Mouse (Mus musculus): ENCODE results near the gene Stim2. TPM values are rescaled to one million over a fixed set of nuclear protein-coding genes. Genes with fewer than 3 reads are reported as not detected.

Stim2 gene
- polyA plus RNA-seq, 1 experiment, result 15.3 TPM

- H3K79me3 ChIP-seq (ENCODE audit: low read depth), result no peaks in the 10 kb centered on the region
- peaks cover 47% of the 10 kb centered on the region for H3K27me3 ChIP-seq (ENCODE audit: control insufficient read depth, insufficient read depth, insufficient read length)
- H3K4me3 ChIP-seq (ENCODE audit: insufficient read depth, poor library complexity, severe bottlenecking), result no peak overlapping the region
- H3K36me3 ChIP-seq (ENCODE audit: control insufficient read depth, insufficient read depth), result no peaks in the 10 kb centered on the region
- no peaks in the 10 kb centered on the region for H3K79me2 ChIP-seq (ENCODE audit: control insufficient read depth, insufficient read depth)
- H3ac ChIP-seq (ENCODE audit: control insufficient read depth, insufficient read length, low read depth), result no peak overlapping the region
- TF ChIP-seq MYOG (IDR thresholded peaks at IDR 0.05; ENCODE audit: control insufficient read depth, extremely low read depth, insufficient read length), result no peak
- TF ChIP-seq CTCF (IDR thresholded peaks at IDR 0.05; ENCODE audit: control insufficient read depth, insufficient read depth, insufficient read length), result no peak
- no peak for TF ChIP-seq USF1 (IDR thresholded peaks at IDR 0.05; ENCODE audit: low read depth)
- TF ChIP-seq FOSL1 (IDR thresholded peaks at IDR 0.05; ENCODE audit: insufficient read depth, low read length, poor library complexity, severe bottlenecking), result no peak
- TF ChIP-seq MAX (IDR thresholded peaks at IDR 0.05), result no peak
- no peak for TF ChIP-seq CEBPB (IDR thresholded peaks at IDR 0.05; ENCODE audit: low read depth)
- TF ChIP-seq MYOD1 (IDR thresholded peaks at IDR 0.05; ENCODE audit: control insufficient read depth, insufficient read length, low read depth), result no peak
These were observed 161.0 kb downstream of the Stim2 start for GRCm38 (mm10) chr5:54159156-54159793.

GRCm38 (mm10) chr5:54160561-54160960 lies 162.3 kb downstream of the Stim2 start:
- H3K79me3 ChIP-seq (ENCODE audit: low read depth), result no peaks in the 10 kb centered on the region
- no peak overlapping the region for H3K4me3 ChIP-seq (ENCODE audit: insufficient read depth, poor library complexity, severe bottlenecking)
- peaks cover 47% of the 10 kb centered on the region for H3K27me3 ChIP-seq (ENCODE audit: control insufficient read depth, insufficient read depth, insufficient read length)
- H3K79me2 ChIP-seq (ENCODE audit: control insufficient read depth, insufficient read depth), result no peaks in the 10 kb centered on the region
- TF ChIP-seq MYOG (IDR thresholded peaks at IDR 0.05; ENCODE audit: control insufficient read depth, extremely low read depth, insufficient read length) (no peak), USF1 (IDR thresholded peaks at IDR 0.05; ENCODE audit: low read depth) (no peak), CTCF (IDR thresholded peaks at IDR 0.05; ENCODE audit: control insufficient read depth, insufficient read depth, insufficient read length) (no peak), MYOD1 (IDR thresholded peaks at IDR 0.05; ENCODE audit: control insufficient read depth, insufficient read length, low read depth) (no peak), FOSL1 (IDR thresholded peaks at IDR 0.05; ENCODE audit: insufficient read depth, low read length, poor library complexity, severe bottlenecking) (no peak), MAX (IDR thresholded peaks at IDR 0.05) (no peak), CEBPB (IDR thresholded peaks at IDR 0.05; ENCODE audit: low read depth) (no peak)
- no peaks in the 10 kb centered on the region for H3K36me3 ChIP-seq (ENCODE audit: control insufficient read depth, insufficient read depth)
- no peak overlapping the region for H3ac ChIP-seq (ENCODE audit: control insufficient read depth, insufficient read length, low read depth)

DNA sequence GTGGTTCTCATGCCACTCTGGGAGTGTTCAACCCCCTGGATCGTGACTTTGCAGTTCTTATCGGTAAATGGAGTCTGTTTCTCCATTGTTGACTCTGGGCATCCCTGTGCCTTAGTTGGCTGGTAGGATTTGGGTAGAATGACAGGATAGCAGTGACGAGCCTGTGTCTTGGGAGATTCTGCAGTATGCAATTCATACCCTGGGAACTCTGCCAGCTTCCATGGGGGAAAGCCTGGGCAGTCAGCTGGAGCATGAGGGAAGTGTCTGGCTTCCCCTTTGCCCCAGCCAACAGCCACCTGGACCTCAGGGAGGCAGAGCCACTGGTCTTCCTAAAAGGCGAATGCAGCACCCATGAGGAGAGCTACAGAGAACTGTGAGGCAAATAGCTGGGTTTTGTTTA lies 165.6 kb downstream of the Stim2 start:
- no peak overlapping the region for H3K4me3 ChIP-seq (ENCODE audit: insufficient read depth, poor library complexity, severe bottlenecking)
- H3K79me3 ChIP-seq (ENCODE audit: low read depth), result no peaks in the 10 kb centered on the region
- no peaks in the 10 kb centered on the region for H3K79me2 ChIP-seq (ENCODE audit: control insufficient read depth, insufficient read depth)
- H3K36me3 ChIP-seq (ENCODE audit: control insufficient read depth, insufficient read depth), result no peaks in the 10 kb centered on the region
- H3K27me3 ChIP-seq (ENCODE audit: control insufficient read depth, insufficient read depth, insufficient read length), result peaks cover 25% of the 10 kb centered on the region
- H3ac ChIP-seq (ENCODE audit: control insufficient read depth, insufficient read length, low read depth), result no peak overlapping the region
- TF ChIP-seq MYOD1 (IDR thresholded peaks at IDR 0.05; ENCODE audit: control insufficient read depth, insufficient read length, low read depth), result no peak
- TF ChIP-seq FOSL1 (IDR thresholded peaks at IDR 0.05; ENCODE audit: insufficient read depth, low read length, poor library complexity, severe bottlenecking), result no peak
- no peak for TF ChIP-seq MYOG (IDR thresholded peaks at IDR 0.05; ENCODE audit: control insufficient read depth, extremely low read depth, insufficient read length)

Other genes starting within 250 kb of the Stim2 start
- 10.4 TPM for gene Tbc1d19, start 188.9 kb upstream of the Stim2 start, polyA plus RNA-seq (2012; fragmentation: generic; extraction: Trizol)

All from C2C12 (cell line).